Mouse (Mus musculus) naive thymus-derived CD4-positive, alpha-beta T cell, adult 2 months (primary cell): ENCODE results near the gene Mrps2.
A peak's percentile ranks its signal among the peaks of the same experiment; 100 is the strongest.
"Not testable (repeated sequence)": the region's sequence is repeated elsewhere in the genome, so short reads cannot be mapped to it uniquely, and the experiment has no call there.

Experiments used
- DNase-seq: peaks from one replicate; pipeline ENCODE4 v3.0.0-alpha.2; 2011; ENCODE audit warnings: low read depth

Mrps2 gene

GRCm38 (mm10) chr2:28472011-28472410 is 4.1 kb downstream of the Mrps2 start:
- not testable (repeated sequence) for DNase-seq

- not testable (repeated sequence) for DNase-seq
These were observed 10.1 kb downstream of the Mrps2 start for GRCm38 (mm10) chr2:28477993-28478392.

- no peak for DNase-seq
These were observed 11.6 kb downstream of the Mrps2 start for GRCm38 (mm10) chr2:28479208-28480204.

GRCm38 (mm10) chr2:28483861-28484260 is 16.0 kb downstream of the Mrps2 start:
- DNase-seq = no peak

- DNase-seq = no peak
These were observed 26.7 kb downstream of the Mrps2 start for GRCm38 (mm10) chr2:28494521-28494920.

- DNase-seq = peak; percentile 12
These were observed 27.4 kb downstream of the Mrps2 start for GRCm38 (mm10) chr2:28495207-28495756.

- no peak for DNase-seq
These were observed 28.1 kb downstream of the Mrps2 start for GRCm38 (mm10) chr2:28495801-28496595.

- no peak for DNase-seq
These were observed 28.8 kb downstream of the Mrps2 start, which contains the start of gene Gbgt1 for GRCm38 (mm10) chr2:28496671-28497070. TSS of gene Gbgt1 (plus strand) at chr2:28496891.

GRCm38 (mm10) chr2:28497561-28497960 is 29.7 kb downstream of the Mrps2 start:
- no peak for DNase-seq

GRCm38 (mm10) chr2:28498431-28498830 is 30.6 kb downstream of the Mrps2 start:
- no peak for DNase-seq

GRCm38 (mm10) chr2:28502987-28503386 is 35.1 kb downstream of the Mrps2 start:
- no peak for DNase-seq

GRCm38 (mm10) chr2:28504676-28505075 is 36.8 kb downstream of the Mrps2 start:
- no peak for DNase-seq

- no peak for DNase-seq
These were observed 37.9 kb downstream of the Mrps2 start, which contains the start of gene Gm10134 for GRCm38 (mm10) chr2:28505795-28506194. TSS of gene Gm10134 (plus strand) at chr2:28506095.

- DNase-seq = no peak
These were observed 38.4 kb downstream of the Mrps2 start for GRCm38 (mm10) chr2:28506291-28506690.

GRCm38 (mm10) chr2:28511600-28511999 is 43.7 kb downstream of the Mrps2 start:
- DNase-seq = not testable (repeated sequence)

- DNase-seq = peak; percentile 76
These were observed 45.0 kb downstream of the Mrps2 start, which contains the start of gene Ralgds for GRCm38 (mm10) chr2:28512798-28513401. TSS of gene Ralgds (plus strand) at chr2:28513125.

GRCm38 (mm10) chr2:28513431-28514370 is 45.8 kb downstream of the Mrps2 start:
- peak; percentile 70 for DNase-seq

GRCm38 (mm10) chr2:28514489-28514888 is 46.6 kb downstream of the Mrps2 start:
- DNase-seq = peak; percentile 96

GRCm38 (mm10) chr2:28517206-28517909 is 49.5 kb downstream of the Mrps2 start:
- DNase-seq = peak; percentile 94

GRCm38 (mm10) chr2:28518231-28518630 is 50.4 kb downstream of the Mrps2 start:
- peak; percentile 80 for DNase-seq
